Mouse (Mus musculus): ENCODE data around the gene G430095P16Rik.

G430095P16Rik gene

DNA sequence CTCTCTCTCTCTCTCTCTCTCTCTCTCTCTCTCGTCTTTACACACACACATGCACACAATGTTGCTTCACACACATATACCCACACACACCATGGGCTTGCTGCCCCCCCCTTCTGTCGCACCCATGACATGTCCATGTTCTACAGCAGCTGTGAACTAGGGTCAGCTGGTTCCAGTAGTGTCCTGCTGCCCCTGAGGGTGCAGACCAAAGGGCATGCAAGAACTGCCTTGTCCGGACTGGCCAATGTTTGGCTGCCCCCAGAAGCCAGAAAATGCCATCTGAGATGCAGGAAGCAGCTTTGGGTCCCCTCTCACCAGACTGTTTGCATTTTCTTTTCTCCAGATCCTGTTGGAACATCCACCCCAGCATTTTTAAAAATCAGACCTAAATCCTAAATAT, 49.8 kb downstream of the G430095P16Rik start:
- DNase-seq, result peak; percentile 72

GRCm38 (mm10) chr8:84773304-84773703, 50.5 kb downstream of the G430095P16Rik start:
- peak; percentile 80 for DNase-seq

GRCm38 (mm10) chr8:84773833-84774232, 51.0 kb downstream of the G430095P16Rik start:
- peak; percentile 95 for DNase-seq

- peak; percentile 87 for DNase-seq
Measured at GRCm38 (mm10) chr8:84774473-84774911, 51.7 kb downstream of the G430095P16Rik start.

DNA sequence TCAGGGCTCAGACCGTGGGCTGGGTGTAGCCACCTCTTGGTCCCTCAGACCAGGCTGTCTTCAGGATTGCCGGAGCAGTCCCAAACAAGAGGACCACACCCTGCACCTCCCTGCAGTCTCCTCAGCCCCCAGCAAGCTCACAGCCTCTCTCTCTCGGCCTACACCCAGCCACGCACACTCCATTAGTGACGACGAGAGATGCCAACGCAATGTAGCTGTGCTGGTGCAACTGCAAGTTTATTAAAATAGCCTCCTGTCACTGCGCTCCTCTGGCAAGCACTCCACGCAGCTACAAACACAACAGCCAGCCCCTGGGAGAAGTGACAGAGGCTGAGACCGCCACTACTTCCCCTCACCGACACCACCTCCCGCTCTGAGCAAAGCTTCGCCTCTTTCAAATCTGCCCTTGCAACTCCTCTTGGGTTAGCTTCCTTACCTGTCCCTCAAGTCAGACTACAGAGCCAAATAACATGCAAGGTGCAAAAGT, 52.3 kb downstream of the G430095P16Rik start:
- peak; percentile 72 for DNase-seq

DNA sequence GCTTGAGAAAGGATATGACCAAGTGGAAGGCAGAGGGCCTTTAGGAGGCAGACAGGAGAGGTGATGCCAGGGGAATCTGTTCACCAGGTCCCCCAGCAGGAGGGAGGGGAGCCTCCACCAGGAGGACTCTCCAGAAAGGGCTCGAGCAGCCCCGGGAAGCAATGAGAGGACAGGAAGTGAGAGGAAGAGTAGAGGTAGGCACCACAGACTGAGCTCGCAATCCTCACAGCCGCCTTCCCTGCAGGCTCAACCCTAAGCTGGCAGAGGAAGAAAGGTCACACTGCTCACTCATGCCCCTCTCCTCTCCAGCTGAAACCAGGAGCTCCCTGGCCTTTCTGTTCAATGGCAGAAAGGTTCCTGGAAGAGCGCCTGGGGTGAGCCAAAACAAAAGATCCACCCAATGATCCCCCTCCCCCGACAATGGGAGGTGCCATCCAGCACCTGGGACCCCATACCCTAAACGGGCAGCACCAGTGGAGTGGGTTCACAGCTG, 52.9 kb downstream of the G430095P16Rik start:
- DNase-seq, result peak; percentile 71
